Mouse (Mus musculus): ENCODE measurements around the gene Pola2.
A peak's percentile ranks its signal among the peaks of the same experiment; 100 is the strongest.

DNA sequence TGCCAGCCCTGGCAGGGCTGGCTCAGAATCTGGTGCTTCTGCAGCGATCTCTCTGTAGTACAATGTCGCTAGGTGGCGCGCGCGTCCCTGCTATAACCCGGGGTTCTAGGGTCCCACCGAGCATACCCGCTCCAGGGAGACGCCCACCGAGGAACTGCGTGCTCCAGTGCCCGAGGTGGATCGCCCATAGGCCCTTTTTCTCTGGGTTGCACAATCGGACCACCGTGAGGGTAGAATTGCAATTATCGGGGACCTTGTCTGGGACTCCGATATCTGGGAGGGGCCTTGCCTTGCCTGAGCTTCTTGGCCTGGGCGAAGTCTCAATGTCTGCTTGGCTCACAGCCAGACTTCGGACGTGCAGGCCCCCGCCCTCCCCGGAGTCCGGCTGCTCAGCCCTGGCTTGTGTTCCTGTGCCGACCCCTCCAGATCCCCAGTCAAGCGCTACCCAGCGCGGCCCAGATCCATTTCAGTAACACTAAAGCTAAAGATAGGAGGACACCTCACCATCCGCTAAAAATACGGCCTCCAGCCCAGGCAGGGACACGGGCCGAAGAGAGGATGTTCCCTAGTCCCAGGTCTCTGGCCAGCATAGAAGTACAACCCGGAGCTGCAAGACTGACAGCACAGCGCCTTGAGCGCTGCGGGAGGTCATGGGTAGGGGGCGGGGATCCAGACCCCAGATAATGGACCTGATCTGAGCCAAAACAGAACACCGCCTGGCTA, 39.9 kb downstream of the Pola2 start:
- TF ChIP-seq CTCF (IDR thresholded peaks at IDR 0.05; ENCODE audit: low read depth) (peak; percentile 90), EP300 (IDR thresholded peaks at IDR 0.05; ENCODE audit: low read depth) (no peak)

Data from liver, embryonic 14.5 days (tissue).